Mouse (Mus musculus): ENCODE results near the gene Prkn.
"Not testable (repeated sequence)": the region's sequence is repeated elsewhere in the genome, so short reads cannot be mapped to it uniquely, and the experiment has no call there.

Gene Prkn

GRCm38 (mm10) chr17:11990386-11991087 lies 1150.4 kb downstream of the Prkn start:
- DNase-seq (ENCODE audit: low spot score) = no peak

GRCm38 (mm10) chr17:11993249-11993648 lies 1153.1 kb downstream of the Prkn start:
- DNase-seq (ENCODE audit: low spot score) = peak; percentile 34

GRCm38 (mm10) chr17:11994252-11994651 lies 1154.1 kb downstream of the Prkn start:
- no peak for DNase-seq (ENCODE audit: low spot score)

- DNase-seq (ENCODE audit: low spot score) = not testable (repeated sequence)
Measured at GRCm38 (mm10) chr17:11994754-11995153, 1154.6 kb downstream of the Prkn start.

GRCm38 (mm10) chr17:11995522-11995921 lies 1155.3 kb downstream of the Prkn start:
- no peak for DNase-seq (ENCODE audit: low spot score)

- no peak for DNase-seq (ENCODE audit: low spot score)
Measured at GRCm38 (mm10) chr17:11996311-11996710, 1156.1 kb downstream of the Prkn start.

GRCm38 (mm10) chr17:12000285-12000684 lies 1160.1 kb downstream of the Prkn start:
- DNase-seq (ENCODE audit: low spot score) = no peak

- no peak for DNase-seq (ENCODE audit: low spot score)
Measured at GRCm38 (mm10) chr17:12021326-12021725, 1181.1 kb downstream of the Prkn start.

GRCm38 (mm10) chr17:12029362-12029761 lies 1189.2 kb downstream of the Prkn start:
- DNase-seq (ENCODE audit: low spot score) = no peak

GRCm38 (mm10) chr17:12029921-12030461 lies 1189.8 kb downstream of the Prkn start:
- DNase-seq (ENCODE audit: low spot score) = no peak

GRCm38 (mm10) chr17:12030556-12031160 lies 1190.5 kb downstream of the Prkn start:
- no peak for DNase-seq (ENCODE audit: low spot score)

- DNase-seq (ENCODE audit: low spot score) = peak; percentile 70
Measured at GRCm38 (mm10) chr17:12031203-12031942, 1191.2 kb downstream of the Prkn start.

GRCm38 (mm10) chr17:12032014-12032791 lies 1192.0 kb downstream of the Prkn start:
- DNase-seq (ENCODE audit: low spot score) = no peak

GRCm38 (mm10) chr17:12035386-12035785 lies 1195.2 kb downstream of the Prkn start:
- no peak for DNase-seq (ENCODE audit: low spot score)

GRCm38 (mm10) chr17:12036205-12036604 lies 1196.0 kb downstream of the Prkn start:
- DNase-seq (ENCODE audit: low spot score) = peak; percentile 72

- no peak for DNase-seq (ENCODE audit: low spot score)
Measured at GRCm38 (mm10) chr17:12037065-12037464, 1196.9 kb downstream of the Prkn start.

- DNase-seq (ENCODE audit: low spot score) = no peak
Measured at GRCm38 (mm10) chr17:12037574-12037973, 1197.4 kb downstream of the Prkn start.

- DNase-seq (ENCODE audit: low spot score) = no peak
Measured at GRCm38 (mm10) chr17:12038499-12038898, 1198.3 kb downstream of the Prkn start.

GRCm38 (mm10) chr17:12039188-12039587 lies 1199.0 kb downstream of the Prkn start:
- peak; percentile 85 for DNase-seq (ENCODE audit: low spot score)

- no peak for DNase-seq (ENCODE audit: low spot score)
Measured at GRCm38 (mm10) chr17:12039922-12040321, 1199.7 kb downstream of the Prkn start.

GRCm38 (mm10) chr17:12040546-12040945 lies 1200.4 kb downstream of the Prkn start:
- no peak for DNase-seq (ENCODE audit: low spot score)

GRCm38 (mm10) chr17:12041091-12041655 lies 1201.0 kb downstream of the Prkn start:
- DNase-seq (ENCODE audit: low spot score) = no peak
